Comparison of ENCODE assay signal across 14 mouse cellular contexts in genomic region chr11:84671585-84671984, GRCm38 (mm10).
A peak's percentile ranks its signal among the peaks of the same experiment; 100 is the strongest.
DNase-seq lines count a peak whose midpoint lies in the region; ATAC-seq lines count a peak whose summit lies in the region.
"Had no signal": no experiment of that assay in that cellular context is flagged by ENCODE, and none has a peak within 500 bp of the region (broad histone marks: within the 10 kb centered on the region; RNA-seq: fewer than 3 reads in every experiment).

No protein-coding gene starts in this region.

- no peaks in the 10 kb centered on the region for H3K36me3 ChIP-seq in embryonic facial prominence, embryonic 14.5 days (ENCODE audit: control insufficient read depth, insufficient read depth, low read length)
- H3K36me3 ChIP-seq in embryonic facial prominence, embryonic 10.5 days (replicated peaks) = no peaks in the 10 kb centered on the region
- H3K36me3 ChIP-seq in midbrain, embryonic 14.5 days (ENCODE audit: control insufficient read depth, insufficient read depth, low read length) = no peaks in the 10 kb centered on the region
- no peaks in the 10 kb centered on the region for H3K36me3 ChIP-seq in midbrain, embryonic 13.5 days

- H3K9ac ChIP-seq in embryonic facial prominence, embryonic 14.5 days (ENCODE audit: low read depth, low read length) = no peak overlapping the region
- no peak overlapping the region for H3K9ac ChIP-seq in midbrain, embryonic 14.5 days (replicated peaks; ENCODE audit: low read length)
- H3K9ac ChIP-seq in midbrain, embryonic 13.5 days (replicated peaks) = no peak overlapping the region

- H3K27ac ChIP-seq in embryonic facial prominence, embryonic 14.5 days (replicated peaks; ENCODE audit: low read depth, low read length) = no peak overlapping the region
- H3K27ac ChIP-seq in embryonic facial prominence, embryonic 10.5 days (replicated peaks) = no peak overlapping the region
- H3K27ac ChIP-seq in midbrain, embryonic 14.5 days (replicated peaks; ENCODE audit: low read depth, low read length) = no peak overlapping the region
- no peak overlapping the region for H3K27ac ChIP-seq in midbrain, embryonic 13.5 days

- H3K27me3 ChIP-seq in embryonic facial prominence, embryonic 14.5 days (replicated peaks; ENCODE audit: control insufficient read depth, insufficient read depth, low read length) = peaks cover 12% of the 10 kb centered on the region
- H3K27me3 ChIP-seq in embryonic facial prominence, embryonic 10.5 days (replicated peaks; ENCODE audit: low read depth, poor library complexity, severe bottlenecking) = peaks cover 34% of the 10 kb centered on the region
- peaks cover 3% of the 10 kb centered on the region; the same call in 1 of the 2 replicates for H3K27me3 ChIP-seq in midbrain, embryonic 14.5 days (ENCODE audit: control insufficient read depth, insufficient read depth, low read length)
- peaks cover 57% of the 10 kb centered on the region for H3K27me3 ChIP-seq in midbrain, embryonic 13.5 days

- H3K4me2 ChIP-seq in embryonic facial prominence, embryonic 14.5 days (ENCODE audit: low read depth, low read length) = no peak overlapping the region
- H3K4me2 ChIP-seq in midbrain, embryonic 14.5 days (ENCODE audit: low read length) = no peak overlapping the region
- H3K4me2 ChIP-seq in midbrain, embryonic 13.5 days (replicated peaks) = no peak overlapping the region

- H3K4me1 ChIP-seq in embryonic facial prominence, embryonic 14.5 days (ENCODE audit: control insufficient read depth, insufficient read depth, low read length) = no peaks in the 10 kb centered on the region
- peaks cover 10% of the 10 kb centered on the region for H3K4me1 ChIP-seq in embryonic facial prominence, embryonic 10.5 days
- H3K4me1 ChIP-seq in midbrain, embryonic 14.5 days (ENCODE audit: control insufficient read depth, insufficient read depth, low read length) = peaks cover 3% of the 10 kb centered on the region
- H3K4me1 ChIP-seq in midbrain, embryonic 13.5 days (replicated peaks) = peaks cover 4% of the 10 kb centered on the region

- 69% methylated on average over 6 of the region's 6 CpGs for WGBS in embryonic facial prominence, embryonic 14.5 days
- 85% methylated on average over 6 of the region's 6 CpGs for WGBS in embryonic facial prominence, embryonic 10.5 days
- WGBS in midbrain, embryonic 14.5 days = 79% methylated on average over 6 of the region's 6 CpGs
- WGBS in midbrain, embryonic 13.5 days = 79% methylated on average over 6 of the region's 6 CpGs

- no peak overlapping the region for H3K4me3 ChIP-seq in embryonic facial prominence, embryonic 14.5 days (ENCODE audit: low read depth, low read length)
- no peak overlapping the region for H3K4me3 ChIP-seq in embryonic facial prominence, embryonic 10.5 days
- H3K4me3 ChIP-seq in midbrain, embryonic 14.5 days (replicated peaks; ENCODE audit: low read depth, low read length) = no peak overlapping the region
- no peak overlapping the region for H3K4me3 ChIP-seq in midbrain, embryonic 13.5 days (replicated peaks)
- H3K4me3 ChIP-seq: myocyte had no signal

- DNase-seq in embryonic facial prominence, embryonic 14.5 days (ENCODE audit: low spot score) = peak; percentile 76
- no peak for DNase-seq in embryonic facial prominence, embryonic 10.5 days (ENCODE audit: low spot score)
- DNase-seq in midbrain, embryonic 14.5 days = peak; percentile 31
- DNase-seq in adrenal gland, postnatal 25 days = peak; percentile 44
- DNase-seq in kidney, postnatal 4 days = peak; percentile 26 to 57
- no peak for DNase-seq in heart, adult 18-20 months
- DNase-seq in heart, postnatal 4 days = no peak
- DNase-seq: B cell, adult 2 months; cerebellum, adult 2 months; heart, adult 11 months; thymus, adult 18-20 months had no signal

- peak; percentile 81; the same call in 1 of the 2 replicates for ATAC-seq in embryonic facial prominence, embryonic 14.5 days (ENCODE audit: low read depth)
- no peak for ATAC-seq in midbrain, embryonic 14.5 days (ENCODE audit: low FRiP score, low TSS enrichment)
- no peak for ATAC-seq in midbrain, embryonic 13.5 days
- ATAC-seq: forebrain, embryonic 14.5 days had no signal

- no peaks in the 10 kb centered on the region for H3K9me3 ChIP-seq in embryonic facial prominence, embryonic 14.5 days (ENCODE audit: control insufficient read depth, low read length)
- no peaks in the 10 kb centered on the region for H3K9me3 ChIP-seq in embryonic facial prominence, embryonic 10.5 days
- H3K9me3 ChIP-seq in midbrain, embryonic 14.5 days (ENCODE audit: control insufficient read depth, low read length) = no peaks in the 10 kb centered on the region
- H3K9me3 ChIP-seq in midbrain, embryonic 13.5 days = no peaks in the 10 kb centered on the region

Comparison
In these comparisons a context has a peak if more than half of its experiments do, and no peak if none do; other contexts are left out.
1. DNase-seq: peak in embryonic facial prominence, embryonic 14.5 days (single experiment), midbrain, embryonic 14.5 days (single experiment), adrenal gland, postnatal 25 days (single experiment) and kidney, postnatal 4 days (2 of 2); none in embryonic facial prominence, embryonic 10.5 days (single experiment), heart, adult 18-20 months (0 of 2) and heart, postnatal 4 days (single experiment).